29 mouse cellular contexts compared by ENCODE assay signal in genomic region chr8:124976211-124976610, GRCm38 (mm10).
"Had no signal": no experiment of that assay in that cellular context is flagged by ENCODE, and none has a peak within 500 bp of the region (broad histone marks: within the 10 kb centered on the region; RNA-seq: fewer than 3 reads in every experiment).

No protein-coding gene starts in this region.

- H3K4me3 ChIP-seq: gastrocnemius, adult 2 months; heart, embryonic 10.5 days; heart, embryonic 12.5 days; hindbrain, embryonic 10.5 days; hindbrain, embryonic 13.5 days; hindbrain, embryonic 15.5 days; kidney, embryonic 15.5 days; layer of hippocampus, adult 2 months; left cerebral cortex, adult 2 months; limb, embryonic 10.5 days; limb, embryonic 12.5 days; liver, embryonic 13.5 days; liver, embryonic 15.5 days had no signal

- H3K27ac ChIP-seq: gastrocnemius, adult 2 months; heart, embryonic 10.5 days; hindbrain, embryonic 10.5 days; hindbrain, embryonic 13.5 days; hindbrain, embryonic 15.5 days; hindbrain, postnatal 0 days; kidney, embryonic 15.5 days; kidney, postnatal 0 days; layer of hippocampus, adult 2 months; left cerebral cortex, adult 2 months; limb, embryonic 10.5 days; limb, embryonic 12.5 days; liver, embryonic 13.5 days; liver, embryonic 15.5 days had no signal

- H3K9ac ChIP-seq: heart, embryonic 12.5 days; hindbrain, embryonic 13.5 days; hindbrain, embryonic 15.5 days; kidney, embryonic 15.5 days; limb, embryonic 12.5 days; liver, embryonic 13.5 days; liver, embryonic 15.5 days; liver, postnatal 0 days had no signal

- H3K27me3 ChIP-seq: heart, embryonic 12.5 days; hindbrain, embryonic 13.5 days; hindbrain, embryonic 15.5 days; kidney, embryonic 15.5 days; limb, embryonic 12.5 days; liver, embryonic 13.5 days; liver, embryonic 15.5 days had no signal

- H3K36me3 ChIP-seq: heart, embryonic 10.5 days; heart, embryonic 12.5 days; hindbrain, embryonic 10.5 days; hindbrain, embryonic 13.5 days; hindbrain, embryonic 15.5 days; kidney, embryonic 15.5 days; limb, embryonic 10.5 days; limb, embryonic 12.5 days; liver, embryonic 13.5 days; liver, embryonic 15.5 days had no signal

- DNase-seq: gastrocnemius, adult 2 months; gastrocnemius, postnatal 10 days; gastrocnemius, postnatal 36 days; heart, adult 11 months; heart, postnatal 10 days; heart, postnatal 4 days; kidney, adult 11 months; kidney, adult 2 months; kidney, adult 9 months; kidney, postnatal 25 days; kidney, postnatal 4 days; liver; liver, embryonic 13.5 days; liver, postnatal 0 days had no signal

- H3K4me1 ChIP-seq: heart, embryonic 10.5 days; heart, embryonic 12.5 days; hindbrain, embryonic 10.5 days; hindbrain, embryonic 13.5 days; hindbrain, embryonic 15.5 days; kidney, embryonic 15.5 days; limb, embryonic 10.5 days; limb, embryonic 12.5 days had no signal

- ATAC-seq: hindbrain, postnatal 0 days; intestine, embryonic 16.5 days; liver, postnatal 0 days had no signal

- H3K9me3 ChIP-seq: heart, embryonic 10.5 days; hindbrain, embryonic 15.5 days; liver, embryonic 13.5 days; liver, embryonic 15.5 days had no signal

- H3K4me2 ChIP-seq: heart, embryonic 12.5 days; hindbrain, embryonic 13.5 days; hindbrain, embryonic 15.5 days; kidney, embryonic 15.5 days; limb, embryonic 12.5 days; liver, embryonic 11.5 days; liver, embryonic 13.5 days; liver, embryonic 15.5 days had no signal
